Mouse (Mus musculus): ENCODE measurements around the gene Txnrd2.

The Txnrd2 gene

GRCm38 (mm10) chr16:18429641-18430040, 3.5 kb downstream of the Txnrd2 start:
- in situ Hi-C loops (cut with MboI; ENCODE audit: low pct_unique_long_range_greater_than_20kb in 1 of 2, low sequenced_read_pairs in 2 of 2, unreplicated experiment in 1 of 2) = no loop called here

GRCm38 (mm10) chr16:18430641-18431212, 4.5 kb downstream of the Txnrd2 start:
- in situ Hi-C loops (cut with MboI; ENCODE audit: low pct_unique_long_range_greater_than_20kb in 1 of 2, low sequenced_read_pairs in 2 of 2, unreplicated experiment in 1 of 2) = no loop called here

- in situ Hi-C loops (cut with MboI; ENCODE audit: low pct_unique_long_range_greater_than_20kb in 1 of 2, low sequenced_read_pairs in 2 of 2, unreplicated experiment in 1 of 2) = no loop called here
These were observed 7.2 kb downstream of the Txnrd2 start for GRCm38 (mm10) chr16:18433341-18433920.

GRCm38 (mm10) chr16:18436128-18436527, 9.9 kb downstream of the Txnrd2 start:
- in situ Hi-C loops (cut with MboI; ENCODE audit: low pct_unique_long_range_greater_than_20kb in 1 of 2, low sequenced_read_pairs in 2 of 2, unreplicated experiment in 1 of 2) = no loop called here

- in situ Hi-C loops (cut with MboI; ENCODE audit: low pct_unique_long_range_greater_than_20kb in 1 of 2, low sequenced_read_pairs in 2 of 2, unreplicated experiment in 1 of 2) = no loop called here
These were observed 17.2 kb downstream of the Txnrd2 start for GRCm38 (mm10) chr16:18443385-18443841.

- in situ Hi-C loops (cut with MboI; ENCODE audit: low pct_unique_long_range_greater_than_20kb in 1 of 2, low sequenced_read_pairs in 2 of 2, unreplicated experiment in 1 of 2) = no loop called here
These were observed 21.1 kb downstream of the Txnrd2 start for GRCm38 (mm10) chr16:18447243-18447642.

- in situ Hi-C loops (cut with MboI; ENCODE audit: low pct_unique_long_range_greater_than_20kb in 1 of 2, low sequenced_read_pairs in 2 of 2, unreplicated experiment in 1 of 2) = no loop called here
These were observed 21.9 kb downstream of the Txnrd2 start for GRCm38 (mm10) chr16:18448104-18448503.

- in situ Hi-C loops (cut with MboI; ENCODE audit: low pct_unique_long_range_greater_than_20kb in 1 of 2, low sequenced_read_pairs in 2 of 2, unreplicated experiment in 1 of 2) = no loop called here
These were observed 22.8 kb downstream of the Txnrd2 start for GRCm38 (mm10) chr16:18449005-18449404.

GRCm38 (mm10) chr16:18451486-18452181, 25.4 kb downstream of the Txnrd2 start:
- in situ Hi-C loops (cut with MboI; ENCODE audit: low pct_unique_long_range_greater_than_20kb in 1 of 2, low sequenced_read_pairs in 2 of 2, unreplicated experiment in 1 of 2) = loop anchor here (5.0 to 10.0 kb wide), 2 partner anchors 161 to 163 kb away; no protein-coding TSS in a partner anchor

GRCm38 (mm10) chr16:18452361-18452862, 26.2 kb downstream of the Txnrd2 start:
- in situ Hi-C loops (cut with MboI; ENCODE audit: low pct_unique_long_range_greater_than_20kb in 1 of 2, low sequenced_read_pairs in 2 of 2, unreplicated experiment in 1 of 2) = loop anchor here (5.0 to 10.0 kb wide), 2 partner anchors 160 to 162 kb away; no protein-coding TSS in a partner anchor

- in situ Hi-C loops (cut with MboI; ENCODE audit: low pct_unique_long_range_greater_than_20kb in 1 of 2, low sequenced_read_pairs in 2 of 2, unreplicated experiment in 1 of 2) = loop anchor here (5.0 to 10.0 kb wide), 2 partner anchors 158 to 161 kb away; no protein-coding TSS in a partner anchor
These were observed 27.7 kb downstream of the Txnrd2 start for GRCm38 (mm10) chr16:18453846-18454245.

- in situ Hi-C loops (cut with MboI; ENCODE audit: low pct_unique_long_range_greater_than_20kb in 1 of 2, low sequenced_read_pairs in 2 of 2, unreplicated experiment in 1 of 2) = loop anchor here in 1 of 2 experiments (10.0 kb wide), 1 partner anchor 159 kb away; no protein-coding TSS in a partner anchor
These were observed 29.2 kb downstream of the Txnrd2 start for GRCm38 (mm10) chr16:18455407-18455806.

GRCm38 (mm10) chr16:18458661-18459060, 32.5 kb downstream of the Txnrd2 start:
- in situ Hi-C loops (cut with MboI; ENCODE audit: low pct_unique_long_range_greater_than_20kb in 1 of 2, low sequenced_read_pairs in 2 of 2, unreplicated experiment in 1 of 2) = loop anchor here in 1 of 2 experiments (10.0 kb wide), 1 partner anchor 156 kb away; no protein-coding TSS in a partner anchor

GRCm38 (mm10) chr16:18459335-18459954, 33.3 kb downstream of the Txnrd2 start:
- in situ Hi-C loops (cut with MboI; ENCODE audit: low pct_unique_long_range_greater_than_20kb in 1 of 2, low sequenced_read_pairs in 2 of 2, unreplicated experiment in 1 of 2) = loop anchor here in 1 of 2 experiments (10.0 kb wide), 1 partner anchor 155 kb away; no protein-coding TSS in a partner anchor

GRCm38 (mm10) chr16:18459955-18460370, 33.8 kb downstream of the Txnrd2 start:
- in situ Hi-C loops (cut with MboI; ENCODE audit: low pct_unique_long_range_greater_than_20kb in 1 of 2, low sequenced_read_pairs in 2 of 2, unreplicated experiment in 1 of 2) = loop anchor here in 1 of 2 experiments (10.0 kb wide), 1 partner anchor 155 kb away; no protein-coding TSS in a partner anchor

- in situ Hi-C loops (cut with MboI; ENCODE audit: low pct_unique_long_range_greater_than_20kb in 1 of 2, low sequenced_read_pairs in 2 of 2, unreplicated experiment in 1 of 2) = no loop called here
These were observed 34.6 kb downstream of the Txnrd2 start for GRCm38 (mm10) chr16:18460826-18461225.

GRCm38 (mm10) chr16:18462031-18462430, 35.8 kb downstream of the Txnrd2 start:
- in situ Hi-C loops (cut with MboI; ENCODE audit: low pct_unique_long_range_greater_than_20kb in 1 of 2, low sequenced_read_pairs in 2 of 2, unreplicated experiment in 1 of 2) = no loop called here

GRCm38 (mm10) chr16:18462598-18462997, 36.4 kb downstream of the Txnrd2 start:
- in situ Hi-C loops (cut with MboI; ENCODE audit: low pct_unique_long_range_greater_than_20kb in 1 of 2, low sequenced_read_pairs in 2 of 2, unreplicated experiment in 1 of 2) = no loop called here
